Mouse (Mus musculus): ENCODE results near the gene Mybpc2.

The Mybpc2 gene

DNA sequence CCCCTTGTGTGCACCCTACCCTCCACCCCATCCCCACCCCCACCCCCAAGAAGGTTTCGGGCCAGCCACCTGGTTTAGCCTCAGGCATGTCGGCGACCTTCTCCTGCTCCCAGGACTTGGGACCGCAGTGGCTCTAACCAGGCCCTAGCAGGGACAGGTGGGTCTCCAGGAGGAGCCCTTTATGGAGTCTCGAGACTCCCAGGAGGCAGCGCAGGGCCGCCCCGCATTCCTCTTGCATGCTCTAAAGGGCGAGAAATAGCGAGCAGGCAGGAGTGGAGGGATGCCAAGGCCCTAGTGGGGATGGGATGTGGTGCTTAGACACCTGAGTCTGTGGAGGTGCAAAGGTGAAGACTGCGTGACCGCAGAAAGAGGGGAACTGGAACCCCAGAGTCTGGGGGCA is at the start of gene Mybpc2:
Mybpc2 (minus strand) TSS at position 155 of the 400 bp plus-strand sequence.
- no peaks in the 10 kb centered on the region for H3K27me3 ChIP-seq (ENCODE audit: control insufficient read depth, insufficient read depth, low read length, poor library complexity, severe bottlenecking)
- peaks cover 20% of the 10 kb centered on the region for H3K36me3 ChIP-seq (ENCODE audit: control insufficient read depth, insufficient read depth, low read length, poor library complexity, severe bottlenecking)
- DNase-seq (ENCODE audit: low read depth, low spot score): no peak

DNA sequence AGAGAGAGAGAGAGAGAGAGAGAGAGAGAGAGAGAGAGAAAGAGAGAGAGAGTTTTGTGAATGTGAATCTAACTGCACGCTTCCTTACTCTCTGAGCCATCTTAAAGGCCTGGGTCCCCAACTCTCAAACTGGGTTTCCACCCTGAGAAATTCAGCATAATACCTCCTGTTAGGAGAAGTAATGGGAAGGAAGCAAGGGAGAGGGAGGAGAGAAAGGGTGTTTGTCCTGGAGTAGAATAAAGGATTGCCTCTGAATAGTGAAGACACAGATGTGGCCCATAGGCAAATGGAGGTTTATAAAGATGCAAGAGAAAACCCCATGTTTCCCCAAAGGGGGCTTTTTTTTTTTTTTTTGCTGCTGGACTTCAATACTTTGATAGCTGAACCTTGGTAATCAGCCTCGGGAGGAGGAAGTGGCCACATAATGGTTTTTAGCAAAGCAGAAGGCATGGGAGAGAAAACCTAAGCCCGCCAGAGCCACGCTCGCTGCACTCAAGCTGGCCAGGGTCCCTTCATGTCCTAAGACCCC is 48.6 kb upstream of the Mybpc2 start:
- Histone ChIP-seq H3K36me3 (ENCODE audit: control insufficient read depth, insufficient read depth, low read length, poor library complexity, severe bottlenecking) (peaks cover 5% of the 10 kb centered on the region; the same call in 1 of the 2 replicates), H3K27me3 (ENCODE audit: control insufficient read depth, insufficient read depth, low read length, poor library complexity, severe bottlenecking) (no peaks in the 10 kb centered on the region)
- peak; percentile 39 for DNase-seq (ENCODE audit: low read depth, low spot score)

DNA sequence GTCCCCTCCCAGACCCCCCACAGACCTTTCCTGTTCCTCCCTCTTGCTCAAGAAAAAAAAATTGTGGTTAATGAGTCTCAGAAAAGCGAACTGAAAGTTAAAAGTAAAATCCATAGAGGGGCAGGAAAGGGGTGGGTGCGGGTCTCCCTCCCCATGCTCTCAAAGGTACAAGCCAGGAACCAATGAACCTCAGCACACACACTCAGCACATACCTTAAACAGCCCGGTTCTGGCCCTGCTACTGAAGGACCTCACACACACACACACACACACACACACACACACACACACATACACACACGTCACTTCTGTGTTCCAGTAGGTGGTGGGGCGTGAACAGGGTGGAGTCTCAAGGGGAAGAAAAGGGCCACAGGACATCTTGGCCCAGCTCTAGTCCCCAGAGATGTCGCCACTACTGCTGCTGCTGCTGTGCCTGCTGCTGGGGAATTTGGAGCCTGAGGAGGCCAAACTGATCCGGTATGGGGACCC is 47.8 kb upstream of the Mybpc2 start, which contains the start of gene Napsa:
Napsa (plus strand) TSS at position 168 of the 489 bp plus-strand sequence.
- Histone ChIP-seq H3K36me3 (ENCODE audit: control insufficient read depth, insufficient read depth, low read length, poor library complexity, severe bottlenecking) (peaks cover 5% of the 10 kb centered on the region; the same call in 1 of the 2 replicates), H3K27me3 (ENCODE audit: control insufficient read depth, insufficient read depth, low read length, poor library complexity, severe bottlenecking) (no peaks in the 10 kb centered on the region)
- peak; percentile 95 for DNase-seq (ENCODE audit: low read depth, low spot score)

DNA sequence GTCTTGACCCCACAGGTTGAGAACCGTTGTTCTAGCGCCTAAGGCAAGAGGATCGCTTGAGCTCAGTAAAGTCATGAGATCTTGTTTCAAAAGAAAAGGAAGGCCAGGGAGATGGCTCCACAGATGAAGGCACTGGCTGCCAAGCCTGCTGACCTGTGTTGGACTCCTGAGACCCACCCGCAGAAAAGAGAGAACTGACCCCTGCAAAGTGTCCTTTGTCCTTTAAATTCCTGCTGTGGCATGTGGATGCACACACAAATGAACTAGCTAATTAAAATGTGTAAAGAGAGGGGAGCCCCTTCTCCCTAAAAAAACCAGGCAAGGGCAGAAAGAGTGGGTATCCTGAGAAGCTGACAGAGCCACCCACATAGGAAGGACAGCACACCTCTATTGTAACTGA is 47.4 kb upstream of the Mybpc2 start:
- no peak for DNase-seq (ENCODE audit: low read depth, low spot score)
- H3K27me3 ChIP-seq (ENCODE audit: control insufficient read depth, insufficient read depth, low read length, poor library complexity, severe bottlenecking): no peaks in the 10 kb centered on the region

DNA sequence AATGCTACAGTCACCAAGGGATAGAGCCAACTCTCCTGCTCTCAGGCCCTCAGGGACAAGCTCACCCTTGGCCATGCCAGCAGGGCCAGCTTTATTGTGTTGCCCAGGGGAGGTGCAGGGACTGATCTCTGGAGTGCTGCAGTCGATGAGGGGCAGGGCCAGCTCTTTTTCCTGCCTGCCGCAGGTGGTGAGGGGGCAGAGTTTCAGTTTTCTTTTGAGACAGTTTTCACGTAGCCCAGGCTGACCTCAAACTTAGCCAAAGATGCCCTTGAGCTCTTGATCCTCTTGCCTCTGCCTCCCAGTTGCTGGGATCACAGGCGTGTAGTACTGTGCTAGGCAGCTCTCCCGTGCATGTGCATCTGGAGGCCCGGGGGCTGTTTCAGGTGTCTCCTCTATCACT is 46.5 kb upstream of the Mybpc2 start:
- Histone ChIP-seq H3K27me3 (ENCODE audit: control insufficient read depth, insufficient read depth, low read length, poor library complexity, severe bottlenecking) (no peaks in the 10 kb centered on the region), H3K36me3 (ENCODE audit: control insufficient read depth, insufficient read depth, low read length, poor library complexity, severe bottlenecking) (peaks cover 5% of the 10 kb centered on the region; the same call in 1 of the 2 replicates)
- peak; percentile 43 for DNase-seq (ENCODE audit: low read depth, low spot score)

More for the DNA sequence above, 47.4 kb upstream of the Mybpc2 start:
- peaks cover 5% of the 10 kb centered on the region; the same call in 1 of the 2 replicates for H3K36me3 ChIP-seq (ENCODE audit: control insufficient read depth, insufficient read depth, low read length, poor library complexity, severe bottlenecking)

DNA sequence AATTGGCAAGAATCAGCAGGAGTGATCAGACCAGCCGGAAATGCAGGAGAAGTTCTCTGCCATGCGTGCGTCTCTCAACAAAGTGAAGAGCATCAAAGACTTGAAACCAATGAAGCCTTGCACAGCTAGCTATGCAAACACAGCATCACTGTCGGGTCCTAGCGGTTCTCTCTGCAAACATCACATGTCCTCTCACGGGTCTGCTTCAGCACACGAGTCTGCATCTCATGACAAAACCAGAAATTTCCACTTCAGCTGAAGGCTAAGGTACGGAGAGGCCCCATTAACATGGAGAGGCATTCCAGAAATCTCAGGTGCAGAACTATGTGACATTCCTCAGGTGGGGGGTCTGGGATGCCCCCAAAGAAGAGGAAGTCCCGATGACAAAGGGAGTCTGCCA is 44.3 kb upstream of the Mybpc2 start:
- Histone ChIP-seq H3K36me3 (ENCODE audit: control insufficient read depth, insufficient read depth, low read length, poor library complexity, severe bottlenecking) (no peaks in the 10 kb centered on the region), H3K27me3 (ENCODE audit: control insufficient read depth, insufficient read depth, low read length, poor library complexity, severe bottlenecking) (no peaks in the 10 kb centered on the region)
- peak; percentile 44 for DNase-seq (ENCODE audit: low read depth, low spot score)

DNA sequence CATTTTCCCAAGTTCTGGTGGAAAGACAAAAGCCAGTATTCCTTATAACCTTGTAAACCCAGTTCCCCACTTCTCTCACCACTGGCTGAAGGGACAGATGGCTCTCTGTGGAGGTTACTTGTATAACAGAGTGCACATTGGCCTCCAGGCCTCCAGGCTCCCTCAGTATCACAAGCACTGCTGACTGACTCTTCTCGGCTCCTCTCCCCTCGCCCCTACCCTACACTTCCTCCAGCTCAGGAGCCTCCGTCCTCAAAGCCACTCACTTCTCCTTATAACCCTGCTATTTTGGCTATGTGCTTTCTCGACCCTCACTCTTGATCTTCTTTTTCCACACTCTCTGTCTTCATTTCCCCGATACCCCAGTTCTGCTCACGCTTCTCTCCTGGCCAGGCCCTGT is 41.0 kb upstream of the Mybpc2 start:
- peak; percentile 57 for DNase-seq (ENCODE audit: low read depth, low spot score)
- H3K36me3 ChIP-seq (ENCODE audit: control insufficient read depth, insufficient read depth, low read length, poor library complexity, severe bottlenecking): no peaks in the 10 kb centered on the region
- H3K27me3 ChIP-seq (ENCODE audit: control insufficient read depth, insufficient read depth, low read length, poor library complexity, severe bottlenecking): no peaks in the 10 kb centered on the region

DNA sequence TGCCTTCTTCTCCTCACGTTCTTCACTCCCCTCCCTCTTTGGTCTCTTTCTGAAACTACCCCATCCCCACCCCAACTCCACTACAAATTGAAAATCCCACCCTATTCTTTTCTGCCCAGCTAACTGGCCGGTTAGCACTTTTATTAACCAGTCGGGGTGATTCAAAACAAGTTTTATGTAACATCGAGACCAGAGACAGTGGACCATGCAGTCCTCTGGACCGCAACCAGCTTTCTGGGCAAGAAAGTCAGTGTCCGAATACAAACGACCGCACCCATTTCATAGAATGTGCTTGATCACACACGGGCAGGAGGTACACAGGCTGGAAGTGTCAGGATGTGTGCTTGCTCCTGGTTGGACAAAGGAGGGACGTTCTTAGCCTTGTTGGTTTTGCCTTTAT is 40.0 kb upstream of the Mybpc2 start:
- no peak for DNase-seq (ENCODE audit: low read depth, low spot score)
- Histone ChIP-seq H3K36me3 (ENCODE audit: control insufficient read depth, insufficient read depth, low read length, poor library complexity, severe bottlenecking) (no peaks in the 10 kb centered on the region), H3K27me3 (ENCODE audit: control insufficient read depth, insufficient read depth, low read length, poor library complexity, severe bottlenecking) (no peaks in the 10 kb centered on the region)

DNA sequence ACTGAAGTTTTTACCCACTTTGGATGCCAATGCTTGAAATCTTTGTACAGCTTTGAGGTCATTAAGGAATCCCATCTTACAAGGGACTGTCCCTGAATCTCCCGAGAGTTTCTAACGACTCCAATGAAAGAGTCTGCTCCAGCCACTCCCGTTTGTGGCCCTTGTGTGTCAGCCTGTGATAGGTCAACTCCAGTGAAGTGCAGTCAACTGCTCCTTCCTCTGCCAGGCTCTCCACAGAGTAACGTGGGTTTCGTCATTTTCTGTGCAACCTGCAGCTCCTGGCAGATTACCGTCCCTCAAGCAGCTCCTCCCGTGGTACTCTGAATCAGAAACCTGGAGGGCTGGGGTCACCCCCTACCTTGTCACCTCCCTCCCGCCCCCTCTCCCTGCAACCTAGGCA is 38.8 kb upstream of the Mybpc2 start:
- no peaks in the 10 kb centered on the region for H3K36me3 ChIP-seq (ENCODE audit: control insufficient read depth, insufficient read depth, low read length, poor library complexity, severe bottlenecking)
- no peaks in the 10 kb centered on the region for H3K27me3 ChIP-seq (ENCODE audit: control insufficient read depth, insufficient read depth, low read length, poor library complexity, severe bottlenecking)
- DNase-seq (ENCODE audit: low read depth, low spot score): no peak

DNA sequence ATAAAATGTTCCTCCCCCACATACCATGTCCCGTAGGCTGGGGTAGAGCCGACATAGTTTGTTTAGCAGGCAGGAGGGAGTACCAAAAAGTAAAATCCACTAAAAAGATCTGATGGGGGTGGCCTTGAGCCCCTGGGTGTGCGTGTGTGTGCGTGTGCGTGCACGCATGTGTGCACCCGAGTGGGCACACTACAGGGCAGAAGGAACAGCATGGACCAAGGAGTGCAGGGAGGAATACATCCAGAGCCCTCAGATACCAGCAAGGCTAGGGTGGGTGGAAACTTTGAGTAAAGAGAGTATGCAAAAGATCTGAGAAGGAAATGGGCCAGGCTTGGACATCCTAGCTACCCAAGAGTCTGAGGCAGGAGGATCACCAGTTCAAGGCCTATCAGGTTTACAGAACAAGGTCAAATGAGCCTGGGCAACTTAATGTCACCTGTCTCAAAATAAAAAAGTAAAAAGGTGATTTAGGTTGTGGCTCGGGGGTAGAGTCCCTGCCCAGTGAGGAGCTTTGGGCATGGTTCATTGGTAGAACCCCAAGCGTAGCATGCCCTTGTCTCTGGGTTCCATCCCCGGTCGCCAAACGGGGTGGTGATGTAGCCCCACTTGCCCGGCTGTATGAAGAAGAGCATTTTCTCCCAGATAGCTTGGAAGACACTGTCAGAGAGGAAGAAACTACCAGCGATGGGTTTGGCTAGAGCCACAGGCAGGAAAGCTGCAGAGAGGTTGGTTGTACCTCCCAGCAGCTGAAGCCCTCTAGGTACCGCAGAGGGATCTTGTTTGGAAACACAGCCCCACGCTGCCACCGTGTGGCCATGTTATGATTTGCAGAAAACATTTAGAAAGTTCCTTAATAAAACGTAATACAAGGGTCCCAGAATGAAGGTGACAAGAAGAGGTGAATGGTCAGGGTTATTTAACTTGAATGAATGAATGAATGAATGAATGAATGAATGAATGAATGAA is 36.3 kb upstream of the Mybpc2 start:
- Histone ChIP-seq H3K36me3 (ENCODE audit: control insufficient read depth, insufficient read depth, low read length, poor library complexity, severe bottlenecking) (no peaks in the 10 kb centered on the region), H3K27me3 (ENCODE audit: control insufficient read depth, insufficient read depth, low read length, poor library complexity, severe bottlenecking) (no peaks in the 10 kb centered on the region)
- peak; percentile 94 for DNase-seq (ENCODE audit: low read depth, low spot score)

DNA sequence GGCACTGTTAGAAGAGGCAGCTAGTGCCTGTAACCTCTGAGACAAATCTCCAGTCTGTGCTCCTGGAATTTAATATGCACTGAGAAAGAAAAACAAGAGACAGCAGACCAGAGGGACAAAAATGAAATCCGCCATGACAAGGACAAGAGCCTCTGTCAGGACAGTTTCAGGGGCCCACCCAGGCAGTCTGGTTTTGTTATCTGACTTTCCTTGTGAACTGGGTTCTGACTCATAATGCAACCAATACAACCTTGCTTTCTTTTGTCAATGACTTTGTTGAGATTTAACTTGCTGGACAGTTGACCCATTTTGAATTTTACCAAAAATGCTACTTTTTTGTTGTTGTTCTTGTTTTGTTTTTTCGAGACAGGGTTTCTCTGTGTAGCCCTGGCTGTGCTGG is 33.2 kb upstream of the Mybpc2 start:
- Histone ChIP-seq H3K36me3 (ENCODE audit: control insufficient read depth, insufficient read depth, low read length, poor library complexity, severe bottlenecking) (no peaks in the 10 kb centered on the region), H3K27me3 (ENCODE audit: control insufficient read depth, insufficient read depth, low read length, poor library complexity, severe bottlenecking) (no peaks in the 10 kb centered on the region)
- DNase-seq (ENCODE audit: low read depth, low spot score): no peak

DNA sequence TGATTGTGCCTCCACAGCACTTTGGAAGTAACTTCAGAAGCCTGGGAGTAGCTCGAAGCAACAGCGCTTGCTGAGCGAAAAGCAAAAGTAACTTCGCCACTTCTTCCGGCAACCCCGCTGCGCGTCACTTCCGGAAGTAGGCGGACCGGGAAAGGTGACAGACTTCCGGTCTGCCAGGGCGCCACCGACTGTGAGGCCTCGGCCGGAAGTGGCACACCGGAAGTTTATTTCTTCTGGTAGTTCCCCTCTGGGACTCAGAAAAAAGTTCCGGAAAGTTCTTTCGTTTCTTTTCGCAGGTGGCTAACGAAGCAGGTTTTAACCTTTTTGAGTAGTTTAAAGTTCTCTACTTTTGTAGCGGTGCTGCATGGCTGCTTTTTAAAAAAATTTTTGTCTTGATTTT is 29.4 kb upstream of the Mybpc2 start, which contains the start of gene Nr1h2:
Nr1h2 (minus strand) TSS at position 126 of the 400 bp plus-strand sequence.
- DNase-seq (ENCODE audit: low read depth, low spot score): peak; percentile 99
- H3K27me3 ChIP-seq (ENCODE audit: control insufficient read depth, insufficient read depth, low read length, poor library complexity, severe bottlenecking): no peaks in the 10 kb centered on the region
- peaks cover 18% of the 10 kb centered on the region for H3K36me3 ChIP-seq (ENCODE audit: control insufficient read depth, insufficient read depth, low read length, poor library complexity, severe bottlenecking)

DNA sequence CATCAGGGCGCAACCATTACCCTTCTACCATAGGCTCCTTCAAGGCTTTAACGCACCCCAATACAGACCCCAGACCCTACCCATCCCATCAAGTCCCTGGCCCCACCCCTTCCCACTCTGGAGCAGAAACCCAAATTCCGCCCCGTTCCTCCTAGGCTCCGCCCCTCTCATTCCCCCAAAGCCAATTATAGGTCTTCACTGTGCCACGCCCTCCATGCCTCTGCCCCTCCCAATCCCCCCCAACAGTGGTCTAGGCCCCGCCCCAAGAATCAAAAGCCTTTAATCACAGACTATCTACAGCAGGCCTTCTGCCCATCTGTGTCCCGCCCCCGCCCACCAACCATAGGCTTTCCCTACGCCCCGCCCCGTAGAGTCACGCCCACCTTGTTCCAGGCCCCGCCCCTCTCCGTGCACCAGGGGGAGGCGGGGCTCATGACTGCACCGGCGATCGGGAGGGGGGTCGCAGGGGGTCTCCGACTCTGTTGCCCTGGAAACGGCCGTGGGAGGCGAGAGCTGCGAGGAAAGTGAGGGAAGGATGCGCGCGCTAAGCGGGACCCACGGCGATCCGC is 28.8 kb upstream of the Mybpc2 start:
- Histone ChIP-seq H3K36me3 (ENCODE audit: control insufficient read depth, insufficient read depth, low read length, poor library complexity, severe bottlenecking) (peaks cover 18% of the 10 kb centered on the region), H3K27me3 (ENCODE audit: control insufficient read depth, insufficient read depth, low read length, poor library complexity, severe bottlenecking) (no peaks in the 10 kb centered on the region)
- peak; percentile 90 for DNase-seq (ENCODE audit: low read depth, low spot score)

DNA sequence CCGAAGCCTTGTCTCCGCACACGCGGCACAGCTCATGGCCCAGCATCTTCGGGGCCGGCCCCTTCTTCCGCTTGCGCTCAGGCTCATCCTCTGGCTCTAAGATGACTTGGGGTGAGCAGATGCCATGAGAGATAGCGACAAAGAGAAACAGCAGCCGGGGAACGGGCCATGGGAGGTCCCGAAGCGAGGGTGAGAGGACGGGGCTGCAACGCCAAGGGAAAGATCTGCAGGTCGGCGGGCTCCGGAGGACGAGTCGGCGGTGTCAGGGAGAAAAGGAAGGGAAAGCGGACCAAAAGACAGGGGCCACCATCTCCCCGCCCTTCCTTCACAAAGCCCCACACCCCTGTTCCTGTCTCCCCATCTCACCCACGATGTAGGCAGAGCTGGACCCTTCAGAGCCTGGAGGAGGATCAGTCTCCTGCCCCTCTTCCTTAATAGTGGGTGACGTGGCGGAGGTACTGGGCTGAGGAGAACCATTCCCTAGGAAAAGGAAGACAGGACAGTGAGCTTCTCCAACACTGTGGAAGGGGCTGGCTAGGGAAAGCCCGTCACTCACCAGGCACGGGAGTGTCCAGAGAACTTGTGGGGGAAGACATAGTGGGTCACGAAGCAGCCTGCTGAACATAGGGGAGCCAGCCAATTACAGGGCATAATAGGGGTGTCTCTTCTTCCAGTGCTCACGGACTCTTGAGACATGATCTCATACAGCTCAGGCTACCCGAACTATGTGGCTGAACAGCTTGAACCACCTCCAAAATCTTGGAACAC is 27.9 kb upstream of the Mybpc2 start:
- no peak for DNase-seq (ENCODE audit: low read depth, low spot score)
- no peaks in the 10 kb centered on the region for H3K27me3 ChIP-seq (ENCODE audit: control insufficient read depth, insufficient read depth, low read length, poor library complexity, severe bottlenecking)
- H3K36me3 ChIP-seq (ENCODE audit: control insufficient read depth, insufficient read depth, low read length, poor library complexity, severe bottlenecking): peaks cover 18% of the 10 kb centered on the region

Data from splenic B cell, adult 2 months (primary cell).